Mouse (Mus musculus): ENCODE measurements around the gene Gm16253. TPM values are rescaled to one million over a fixed set of nuclear protein-coding genes. Genes with fewer than 3 reads are reported as not detected.

Gm16253 gene
- total and polyA plus RNA-seq, 3 experiments = 1.4 TPM; not detected in 2

DNA sequence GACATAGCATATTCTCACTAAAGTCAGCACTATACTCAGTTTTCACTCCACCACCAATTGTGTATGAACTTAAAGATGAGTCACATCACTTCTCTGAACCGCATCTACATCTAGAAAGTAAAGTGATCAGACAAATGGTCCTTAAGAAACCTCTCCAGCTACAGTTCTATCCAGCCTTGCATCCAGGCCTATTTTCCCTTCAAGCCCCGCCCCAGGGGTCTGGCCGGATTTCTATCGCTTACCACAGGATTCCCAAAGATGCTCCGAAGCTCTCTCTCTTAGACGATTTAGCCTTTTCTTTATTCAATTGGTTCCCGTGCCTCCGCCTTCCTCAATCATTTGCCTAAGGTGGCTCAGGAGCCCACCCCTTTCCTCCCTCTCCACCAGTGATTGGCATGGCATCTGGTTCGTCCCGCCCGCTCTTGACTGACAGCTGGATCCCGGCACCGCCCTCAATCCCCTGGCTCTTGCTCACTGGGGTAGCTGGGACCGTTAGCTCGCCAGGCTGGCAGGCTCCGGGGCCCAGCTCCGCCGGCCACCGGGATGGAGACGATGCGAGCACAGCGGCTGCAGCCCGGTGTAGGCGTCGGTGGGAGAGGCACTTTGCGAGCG lies 24.0 kb downstream of the Gm16253 start, which contains the start of gene Lix1l:
Lix1l (plus strand) TSS at position 511 of the 612 bp plus-strand sequence.
- H3K9me3 ChIP-seq (replicated peaks; ENCODE audit: insufficient read depth, low read length) = no peaks in the 10 kb centered on the region
- DNase-seq (ENCODE audit: low read depth, low spot score) = peak; percentile 100
- H3K9ac ChIP-seq (ENCODE audit: control insufficient read depth, low read depth, low read length, poor library complexity, severe bottlenecking) = peak within 1 kb of the TSS; percentile 74
- peak within 1 kb of the TSS; percentile 21 for H3K27ac ChIP-seq (ENCODE audit: control insufficient read depth, low read depth, low read length)
- H3K79me2 ChIP-seq (ENCODE audit: control insufficient read depth, insufficient read depth, low read length, poor library complexity) = no peaks in the 10 kb centered on the region; the same call in 1 of the 2 replicates
- H3K4me3 ChIP-seq (ENCODE audit: control insufficient read depth in 1 of 2, insufficient read depth in 1 of 2, low read depth in 2 of 2, low read length in 2 of 2) = peak within 1 kb of the TSS; percentile 60 to 66
- no peaks in the 10 kb centered on the region for H3K27me3 ChIP-seq (ENCODE audit: control insufficient read depth in 1 of 2, insufficient read depth in 2 of 2, low read length in 2 of 2)
- H3K4me1 ChIP-seq (ENCODE audit: control insufficient read depth in 1 of 2, insufficient read depth in 2 of 2, low read length in 2 of 2) = peaks cover 8 to 9% of the 10 kb centered on the region in 2 experiments
- H3K36me3 ChIP-seq (ENCODE audit: control insufficient read depth in 1 of 2, insufficient read depth in 2 of 2, low read length in 2 of 2) = peaks cover 0 to 7% of the 10 kb centered on the region in 2 experiments; a peak in 2 of 4 replicates
- TF ChIP-seq ZMIZ1 (IDR thresholded peaks at IDR 0.05; ENCODE audit: low read depth, low read length) = no peak; the same call in 1 of the 2 replicates
- 0 out of 2 replicates have a peak, but pooled peaks have one; percentile 44 for TF ChIP-seq UBTF (IDR thresholded peaks at IDR 0.05; ENCODE audit: borderline replicate concordance, insufficient read depth, low read depth, low read length)
- TF ChIP-seq POLR2AphosphoS2 (IDR thresholded peaks at IDR 0.05; ENCODE audit: low read length) = peak; percentile 58; the same call in 1 of the 2 replicates
- peak; percentile 60 for TF ChIP-seq TBP (IDR thresholded peaks at IDR 0.05; ENCODE audit: low read depth, low read length)
- TF ChIP-seq MXI1 (IDR thresholded peaks at IDR 0.05; ENCODE audit: low read depth, low read length) = no peak
- no peak for TF ChIP-seq ZC3H11A (IDR thresholded peaks at IDR 0.05; ENCODE audit: low read depth, low read length)
- no peak for TF ChIP-seq MYC (IDR thresholded peaks at IDR 0.05; ENCODE audit: low read depth, low read length)
- peak; percentile 63; the same call in 1 of the 2 replicates for TF ChIP-seq ELF1 (IDR thresholded peaks at IDR 0.05; ENCODE audit: low read depth, low read length)
- TF ChIP-seq EP300 (IDR thresholded peaks at IDR 0.05; ENCODE audit: low read depth in 1 of 2, low read length in 2 of 2) = no peak
- TF ChIP-seq RAD21 (IDR thresholded peaks at IDR 0.05; ENCODE audit: low read depth, low read length) = no peak
- peak; percentile 81 to 83; a peak in 3 of 4 replicates for TF ChIP-seq POLR2A (IDR thresholded peaks at IDR 0.05; ENCODE audit: control insufficient read depth in 1 of 2, insufficient read depth in 1 of 2, low read depth in 1 of 2, low read length in 2 of 2, poor library complexity in 1 of 2)
- TF ChIP-seq CHD1 (IDR thresholded peaks at IDR 0.05; ENCODE audit: low read depth, low read length) = no peak
- no peak; the same call in 1 of the 2 replicates for TF ChIP-seq TCF12 (IDR thresholded peaks at IDR 0.05; ENCODE audit: low read depth, low read length)
- TF ChIP-seq MAZ (IDR thresholded peaks at IDR 0.05; ENCODE audit: low read depth, low read length) = no peak; the same call in 1 of the 2 replicates
- peak; percentile 35; the same call in 1 of the 2 replicates for TF ChIP-seq NRF1 (IDR thresholded peaks at IDR 0.05; ENCODE audit: insufficient read depth, low read depth, low read length, poor library complexity, severe bottlenecking)
- no peak for TF ChIP-seq USF2 (IDR thresholded peaks at IDR 0.05; ENCODE audit: borderline replicate concordance in 1 of 2, insufficient read depth in 1 of 2, low read depth in 1 of 2, low read length in 2 of 2)
- TF ChIP-seq MAX (IDR thresholded peaks at IDR 0.05; ENCODE audit: low read length) = no peak
- no peak for TF ChIP-seq BHLHE40 (IDR thresholded peaks at IDR 0.05; ENCODE audit: borderline replicate concordance, low read depth, low read length)
- TF ChIP-seq ZKSCAN1 (IDR thresholded peaks at IDR 0.05; ENCODE audit: low read depth, low read length) = no peak
- no peak for TF ChIP-seq TAL1 (IDR thresholded peaks at IDR 0.05; ENCODE audit: low read length)
- no peak for TF ChIP-seq MAFK (IDR thresholded peaks at IDR 0.05; ENCODE audit: borderline replicate concordance, low read depth, low read length)
- TF ChIP-seq USF1 (IDR thresholded peaks at IDR 0.05; ENCODE audit: low read depth, low read length) = no peak
- peak; percentile 71 for TF ChIP-seq SIN3A (IDR thresholded peaks at IDR 0.05; ENCODE audit: low read length)
- peak; percentile 74 for TF ChIP-seq CHD2 (IDR thresholded peaks at IDR 0.05; ENCODE audit: low read length)
- TF ChIP-seq SMC3 (IDR thresholded peaks at IDR 0.05; ENCODE audit: low read depth, low read length) = no peak
- no peak for TF ChIP-seq ZNF384 (IDR thresholded peaks at IDR 0.05; ENCODE audit: low read depth, low read length)
- TF ChIP-seq POLR2AphosphoS5 (IDR thresholded peaks at IDR 0.05; ENCODE audit: borderline replicate concordance, low read depth, low read length) = no peak
- TF ChIP-seq E2F4 (IDR thresholded peaks at IDR 0.05; ENCODE audit: borderline replicate concordance, low read depth, low read length) = no peak
- TF ChIP-seq RCOR1 (IDR thresholded peaks at IDR 0.05; ENCODE audit: low read depth, low read length) = no peak
- TF ChIP-seq ETS1 (IDR thresholded peaks at IDR 0.05; ENCODE audit: low read depth, low read length) = 0 out of 2 replicates have a peak, but pooled peaks have one; percentile 9
- no peak for TF ChIP-seq GATA1 (IDR thresholded peaks at IDR 0.05; ENCODE audit: low read depth, low read length)
- no peak for TF ChIP-seq JUND (IDR thresholded peaks at IDR 0.05; ENCODE audit: low read depth, low read length)
- TF ChIP-seq HCFC1 (IDR thresholded peaks at IDR 0.05; ENCODE audit: low read depth, low read length) = peak; percentile 70
- TF ChIP-seq KAT2A (conservative IDR thresholded peaks at IDR 0.05; ENCODE audit: low read depth, low read length) = no peak
- no peak for TF ChIP-seq CTCF (IDR thresholded peaks at IDR 0.05 in 2 of 3, conservative IDR thresholded peaks at IDR 0.05 in 1 of 3; ENCODE audit: control insufficient read depth in 1 of 3, insufficient read depth in 1 of 3, low read depth in 2 of 3, low read length in 3 of 3, poor library complexity in 1 of 3, severe bottlenecking in 1 of 3)
- TF ChIP-seq MYB (IDR thresholded peaks at IDR 0.05; ENCODE audit: low read depth, low read length) = no peak

Measured in MEL (cell line).